Mouse (Mus musculus) left cerebral cortex, postnatal 4 days (tissue): ENCODE measurements around the gene Mlf1. TPM values are rescaled to one million over a fixed set of nuclear protein-coding genes. Genes with fewer than 3 reads are reported as not detected.

ENCODE experiments used
- DNase-seq: peaks from one replicate; pipeline ENCODE4 v3.0.0-alpha.2; 2022
- intact Hi-C: fragments of 180-260 bp; cut with DNase I; formaldehyde crosslinking; loops from one replicate; pipeline ENCODE4 v1.15.1; 2025
- total RNA-seq, 2 experiments: library from RNA; stranded (reverse); gene quantifications; 2 replicates each; pipeline ENCODE4 v1.2.3; 2021

Gene Mlf1
- total RNA-seq, result 1 to 10 TPM; 3.7 to 4.3 TPM

GRCm38 (mm10) chr3:67373872-67374271 is at the start of gene Mlf1:
Gene Mlf1 (plus strand): TSS chr3:67374097.
- peak; percentile 91 for DNase-seq
- intact Hi-C loops, result no loop called here

GRCm38 (mm10) chr3:67339558-67339957 is 34.3 kb upstream of the Mlf1 start:
- intact Hi-C loops, result no loop called here
- no peak for DNase-seq

- intact Hi-C loops, result loop anchor here (5.0 kb wide), 2 partner anchors 364 to 929 kb away; no protein-coding TSS in a partner anchor
- no peak for DNase-seq
These were observed 33.0 kb upstream of the Mlf1 start for GRCm38 (mm10) chr3:67340921-67341320.

GRCm38 (mm10) chr3:67343004-67343662 is 30.8 kb upstream of the Mlf1 start:
- intact Hi-C loops, result loop anchor here (5.0 kb wide), 2 partner anchors 366 to 931 kb away; no protein-coding TSS in a partner anchor
- DNase-seq, result peak; percentile 8

GRCm38 (mm10) chr3:67344599-67344998 is 29.3 kb upstream of the Mlf1 start:
- DNase-seq, result peak; percentile 59
- intact Hi-C loops, result loop anchor here (2.0 to 5.0 kb wide), 3 partner anchors 367 to 1012 kb away; no protein-coding TSS in a partner anchor

GRCm38 (mm10) chr3:67346674-67347073 is 27.2 kb upstream of the Mlf1 start:
- intact Hi-C loops, result no loop called here
- no peak for DNase-seq

GRCm38 (mm10) chr3:67351406-67352127 is 22.3 kb upstream of the Mlf1 start:
- intact Hi-C loops, result loop anchor here (5.0 to 10.0 kb wide), 2 partner anchors 81 to 213 kb away; partner anchors contain the start of gene Gfm1
- DNase-seq, result no peak

GRCm38 (mm10) chr3:67352128-67352762 is 21.7 kb upstream of the Mlf1 start:
- DNase-seq, result peak; percentile 48
- intact Hi-C loops, result loop anchor here (5.0 to 10.0 kb wide), 2 partner anchors 80 to 213 kb away; partner anchors contain the start of gene Gfm1

- intact Hi-C loops, result loop anchor here (5.0 to 10.0 kb wide), 2 partner anchors 80 to 212 kb away; partner anchors contain the start of gene Gfm1
These were observed 21.1 kb upstream of the Mlf1 start for GRCm38 (mm10) chr3:67352763-67353149.

GRCm38 (mm10) chr3:67358376-67358775 is 15.5 kb upstream of the Mlf1 start:
- intact Hi-C loops, result loop anchor here (10.0 kb wide), 1 partner anchor 206 kb away; no protein-coding TSS in a partner anchor
- DNase-seq, result no peak

More at GRCm38 (mm10) chr3:67352763-67353149, 21.1 kb upstream of the Mlf1 start:
- no peak for DNase-seq

GRCm38 (mm10) chr3:67366087-67366892 is 7.6 kb upstream of the Mlf1 start:
- intact Hi-C loops, result no loop called here
- no peak for DNase-seq

GRCm38 (mm10) chr3:67367481-67367880 is 6.4 kb upstream of the Mlf1 start:
- no peak for DNase-seq
- intact Hi-C loops, result no loop called here

GRCm38 (mm10) chr3:67369407-67370079 is 4.4 kb upstream of the Mlf1 start:
- DNase-seq, result no peak
- intact Hi-C loops, result no loop called here

- intact Hi-C loops, result no loop called here
- no peak for DNase-seq
These were observed 1.7 kb upstream of the Mlf1 start for GRCm38 (mm10) chr3:67372194-67372593.

- DNase-seq, result no peak
- intact Hi-C loops, result no loop called here
These were observed 1.1 kb upstream of the Mlf1 start for GRCm38 (mm10) chr3:67372781-67373180.

- intact Hi-C loops, result no loop called here
- DNase-seq, result no peak
These were observed 472 bp downstream of the Mlf1 start for GRCm38 (mm10) chr3:67374360-67374778.

- no peak for DNase-seq
- intact Hi-C loops, result no loop called here
These were observed 1.2 kb downstream of the Mlf1 start, which contains the start of gene Gm17402 for GRCm38 (mm10) chr3:67375063-67375462. Gene Gm17402 (minus strand): TSS chr3:67375163.

GRCm38 (mm10) chr3:67378215-67378614 is 4.3 kb downstream of the Mlf1 start:
- intact Hi-C loops, result no loop called here
- no peak for DNase-seq

- intact Hi-C loops, result no loop called here
- DNase-seq, result no peak
These were observed 55.6 kb downstream of the Mlf1 start for GRCm38 (mm10) chr3:67429338-67429998.
